Mouse (Mus musculus): ENCODE measurements around the gene Timm17b.

- TF ChIP-seq CTCF (IDR thresholded peaks at IDR 0.05) (no peak), POLR2A (IDR thresholded peaks at IDR 0.05; ENCODE audit: insufficient read depth, low read depth, low read length) (no peak), EP300 (IDR thresholded peaks at IDR 0.05; ENCODE audit: insufficient read depth, low read depth, low read length) (no peak)
Measured at GRCm38 (mm10) chrX:7868506-7868905, 30.7 kb upstream of the Timm17b start.
